Mouse (Mus musculus) kidney, adult 8-10 months (tissue): Measurements from ENCODE around the gene Crybb1.

ENCODE experiments used
- DNase-seq, 2 experiments: peaks; one replicate each; pipeline ENCODE4 v3.0.0; 2022

Crybb1 gene

GRCm38 (mm10) chr5:112255426-112255825 is at the start of gene Crybb1:
Gene Crybb1 (plus strand): TSS chr5:112255815.
- peak in 1 of 2 experiments; percentile 53 for DNase-seq

- no peak for DNase-seq
These were observed 48.9 kb upstream of the Crybb1 start for GRCm38 (mm10) chr5:112206543-112207255.

- no peak for DNase-seq
These were observed 47.3 kb upstream of the Crybb1 start for GRCm38 (mm10) chr5:112208321-112208720.

GRCm38 (mm10) chr5:112210104-112210503 is 45.5 kb upstream of the Crybb1 start:
- DNase-seq, result peak in 1 of 2 experiments; percentile 29

GRCm38 (mm10) chr5:112211911-112212310 is 43.7 kb upstream of the Crybb1 start:
- no peak for DNase-seq

- no peak for DNase-seq
These were observed 42.8 kb upstream of the Crybb1 start for GRCm38 (mm10) chr5:112212711-112213264.

- DNase-seq, result no peak
These were observed 42.0 kb upstream of the Crybb1 start for GRCm38 (mm10) chr5:112213331-112214240.

- DNase-seq, result peak; percentile 22 to 60
These were observed 41.2 kb upstream of the Crybb1 start for GRCm38 (mm10) chr5:112214419-112214818.

GRCm38 (mm10) chr5:112215291-112215751 is 40.3 kb upstream of the Crybb1 start:
- no peak for DNase-seq

- no peak for DNase-seq
These were observed 39.8 kb upstream of the Crybb1 start for GRCm38 (mm10) chr5:112215801-112216251.

GRCm38 (mm10) chr5:112216335-112216734 is 39.3 kb upstream of the Crybb1 start:
- DNase-seq, result no peak

GRCm38 (mm10) chr5:112217031-112217430 is 38.6 kb upstream of the Crybb1 start:
- no peak for DNase-seq

- DNase-seq, result no peak
These were observed 36.9 kb upstream of the Crybb1 start for GRCm38 (mm10) chr5:112218679-112219078.

- no peak for DNase-seq
These were observed 36.2 kb upstream of the Crybb1 start for GRCm38 (mm10) chr5:112219398-112219797.

GRCm38 (mm10) chr5:112220203-112220602 is 35.4 kb upstream of the Crybb1 start:
- no peak for DNase-seq

- no peak for DNase-seq
These were observed 30.0 kb upstream of the Crybb1 start for GRCm38 (mm10) chr5:112225591-112225990.

- no peak for DNase-seq
These were observed 28.3 kb upstream of the Crybb1 start for GRCm38 (mm10) chr5:112227354-112227753.

GRCm38 (mm10) chr5:112227898-112228239 is 27.7 kb upstream of the Crybb1 start:
- no peak for DNase-seq

GRCm38 (mm10) chr5:112228240-112229076 is 27.2 kb upstream of the Crybb1 start:
- no peak for DNase-seq

GRCm38 (mm10) chr5:112235806-112236205 is 19.8 kb upstream of the Crybb1 start:
- no peak for DNase-seq

GRCm38 (mm10) chr5:112236631-112237030 is 19.0 kb upstream of the Crybb1 start:
- no peak for DNase-seq

- no peak for DNase-seq
These were observed 18.2 kb upstream of the Crybb1 start for GRCm38 (mm10) chr5:112237439-112237838.
